Mouse (Mus musculus) thymus, adult 18-20 months (tissue): ENCODE measurements around the gene Otop2.

ENCODE experiments used
- DNase-seq, 2 experiments: peaks; one replicate each; pipeline ENCODE4 v3.0.0; 2022; ENCODE audit warnings: mixed read lengths in 2 of 2

The Otop2 gene

GRCm38 (mm10) chr11:115276780-115277603 is 30.0 kb upstream of the Otop2 start, which contains the start of gene Fdxr:
Fdxr (minus strand) TSS chr11:115277050.
- DNase-seq: peak; percentile 97 to 99

- no peak for DNase-seq
These were observed 29.4 kb upstream of the Otop2 start for GRCm38 (mm10) chr11:115277604-115277975.

- no peak for DNase-seq
These were observed 28.8 kb upstream of the Otop2 start for GRCm38 (mm10) chr11:115278176-115278575.

DNA sequence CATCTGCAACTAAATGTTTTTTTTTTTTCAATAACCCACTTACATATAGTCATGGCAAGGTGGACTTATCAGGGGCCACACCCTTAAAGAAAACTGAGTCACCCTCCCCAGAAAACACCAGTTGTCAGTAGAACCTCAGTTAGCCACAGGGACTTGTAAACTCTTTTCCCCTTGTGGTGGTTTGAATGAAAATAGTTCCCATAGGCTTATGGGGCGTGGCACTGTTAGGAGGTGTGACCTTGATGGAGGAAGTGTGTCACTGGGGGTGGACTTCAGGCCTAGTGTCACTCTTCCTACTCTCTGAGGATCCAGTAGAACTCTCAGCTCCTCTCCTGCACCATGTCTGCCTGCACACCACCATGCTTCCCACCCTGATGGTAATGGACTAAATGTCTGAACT is 27.2 kb upstream of the Otop2 start:
- DNase-seq: no peak

GRCm38 (mm10) chr11:115282295-115282694 is 24.7 kb upstream of the Otop2 start:
- DNase-seq: no peak

GRCm38 (mm10) chr11:115282723-115283485 is 24.1 kb upstream of the Otop2 start:
- DNase-seq: no peak

GRCm38 (mm10) chr11:115283486-115283765 is 23.5 kb upstream of the Otop2 start:
- no peak for DNase-seq

GRCm38 (mm10) chr11:115283891-115284620 is 22.9 kb upstream of the Otop2 start:
- DNase-seq: no peak

GRCm38 (mm10) chr11:115285282-115285681 is 21.7 kb upstream of the Otop2 start:
- no peak for DNase-seq

DNA sequence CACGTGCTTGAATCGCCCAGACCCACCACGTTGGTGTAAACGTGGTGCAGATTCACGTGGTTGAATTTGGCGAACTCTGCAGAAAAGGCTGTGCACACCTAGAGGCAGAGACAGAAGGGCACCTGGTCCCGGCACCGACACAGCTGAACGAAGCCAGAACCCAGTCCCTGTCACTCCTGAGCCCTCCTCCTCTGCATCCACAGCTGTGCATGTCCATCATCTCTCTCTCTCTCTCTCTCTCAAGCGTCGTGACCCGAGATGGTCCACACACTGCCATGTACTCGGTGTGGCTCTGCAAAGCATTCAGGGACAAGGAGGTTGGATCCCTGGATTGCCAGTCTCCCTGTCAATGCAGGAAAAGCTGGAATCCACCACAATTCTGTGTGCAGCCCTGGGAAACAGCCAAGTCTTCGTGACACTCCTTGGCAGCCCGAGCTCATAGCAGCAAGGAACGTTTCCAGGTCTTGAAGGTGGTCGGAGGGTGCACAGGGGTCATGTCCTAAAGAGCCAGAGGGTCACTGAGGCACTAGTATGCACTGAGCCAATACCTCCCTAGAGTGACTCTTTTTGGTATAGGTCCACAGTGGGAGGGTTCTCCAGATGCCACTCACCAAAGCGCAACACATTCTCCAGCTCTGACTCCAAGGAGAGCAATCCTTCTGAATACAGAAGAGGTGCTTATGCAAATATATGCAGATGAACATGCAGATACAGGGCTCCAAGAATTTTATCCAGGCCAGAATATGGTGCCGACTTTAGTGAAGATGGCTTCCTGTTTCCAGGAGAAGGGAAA is 20.6 kb upstream of the Otop2 start:
- no peak for DNase-seq

GRCm38 (mm10) chr11:115287386-115287785 is 19.6 kb upstream of the Otop2 start:
- DNase-seq: no peak

DNA sequence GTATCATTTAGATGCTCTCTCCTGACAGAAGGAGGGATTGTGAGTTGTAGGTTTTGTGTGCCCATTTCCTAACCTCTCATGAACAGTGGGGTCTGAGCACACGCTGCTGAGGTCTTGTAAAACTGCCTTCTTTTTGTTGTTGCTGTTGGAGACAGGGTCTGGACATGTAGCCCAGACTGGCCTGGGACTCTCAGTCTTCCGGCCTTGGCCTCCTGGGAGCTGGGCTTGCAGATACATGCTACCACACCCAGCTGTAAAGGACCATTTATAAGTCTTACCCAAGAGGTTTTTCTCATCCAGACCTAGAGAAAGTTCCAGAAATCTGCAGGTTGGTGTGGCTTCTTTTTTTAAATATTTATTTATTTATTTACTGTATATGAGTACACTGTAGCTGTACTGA is 18.7 kb upstream of the Otop2 start:
- no peak for DNase-seq

- no peak for DNase-seq
These were observed 17.1 kb upstream of the Otop2 start for GRCm38 (mm10) chr11:115289885-115290284.

GRCm38 (mm10) chr11:115290314-115290713 is 16.6 kb upstream of the Otop2 start:
- no peak for DNase-seq

- DNase-seq: no peak
These were observed 16.0 kb upstream of the Otop2 start for GRCm38 (mm10) chr11:115290919-115291318.

- no peak for DNase-seq
These were observed 15.5 kb upstream of the Otop2 start for GRCm38 (mm10) chr11:115291503-115291902.

GRCm38 (mm10) chr11:115292631-115293375 is 14.2 kb upstream of the Otop2 start:
- no peak for DNase-seq

- no peak for DNase-seq
These were observed 11.0 kb upstream of the Otop2 start for GRCm38 (mm10) chr11:115295939-115296338.

DNA sequence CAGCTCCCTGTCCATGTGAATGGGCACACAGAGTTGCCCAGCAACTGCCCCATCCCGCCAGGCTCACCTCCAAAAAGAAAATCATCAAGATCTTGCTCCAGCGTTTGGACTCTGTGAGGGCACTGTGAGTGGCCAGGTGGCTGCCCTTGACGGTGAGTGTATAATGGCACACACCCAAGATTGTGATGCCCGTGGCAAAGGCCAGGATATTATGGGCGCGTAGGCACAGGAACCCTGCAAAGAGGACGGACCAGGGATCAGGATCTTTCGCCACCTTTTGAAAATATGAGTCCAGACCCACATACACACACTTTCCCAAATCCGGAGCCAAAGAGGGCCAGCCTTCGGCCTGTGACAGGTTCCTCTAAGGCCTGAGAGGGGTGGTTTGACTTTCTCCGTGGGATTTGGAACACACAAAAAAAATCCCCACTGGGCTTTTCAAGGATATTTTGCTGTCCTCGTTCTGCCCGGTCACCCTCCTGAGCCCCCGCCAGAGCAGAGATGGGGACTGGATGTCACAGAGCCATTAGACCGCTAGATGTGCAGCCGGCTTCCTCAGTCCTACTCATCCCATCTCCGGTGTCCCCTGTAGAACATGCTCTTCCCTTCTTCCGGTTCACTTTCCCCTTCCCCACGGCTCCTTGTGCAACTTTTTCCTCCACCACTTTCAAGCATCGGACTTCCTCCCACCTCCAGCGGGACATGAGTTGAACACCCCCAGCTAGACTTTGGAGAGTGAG is 10.3 kb upstream of the Otop2 start:
- DNase-seq: no peak

GRCm38 (mm10) chr11:115297214-115297826 is 9.6 kb upstream of the Otop2 start, which contains the start of gene Fads6:
Fads6 (minus strand) TSS chr11:115297663.
- DNase-seq: peak; percentile 55 to 62

DNA sequence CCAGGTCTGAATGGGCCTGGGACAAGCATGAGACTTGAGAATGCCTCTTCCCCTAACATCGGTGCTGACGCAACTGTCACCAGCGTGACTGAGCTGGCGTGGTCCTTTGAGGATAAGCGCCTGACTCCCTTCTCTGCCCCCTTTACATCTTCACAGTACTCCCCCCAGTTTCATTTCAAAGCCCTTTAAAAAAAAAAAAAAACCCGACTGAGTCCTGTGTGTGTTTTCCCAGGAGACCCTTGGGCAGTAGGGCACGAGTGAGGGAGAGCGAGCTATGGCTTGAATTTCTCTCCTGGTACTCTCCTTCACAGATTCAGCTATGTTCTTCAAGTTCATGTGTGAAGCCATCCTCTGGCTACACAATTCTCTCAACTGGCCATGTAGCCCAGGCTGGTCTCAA is 8.8 kb upstream of the Otop2 start:
- DNase-seq: no peak
